Mouse (Mus musculus): ENCODE measurements around the gene Tmem128. TPM values are rescaled to one million over a fixed set of nuclear protein-coding genes. Genes with fewer than 3 reads are reported as not detected.

Tmem128 gene
- polyA plus RNA-seq, 1 experiment: 23.4 TPM

- Histone ChIP-seq H3K27me3 (ENCODE audit: control insufficient read depth, insufficient read depth, low read length, poor library complexity, severe bottlenecking) (no peaks in the 10 kb centered on the region), H3K9ac (ENCODE audit: low read depth, poor library complexity, severe bottlenecking) (no peak overlapping the region), H3K9me3 (replicated peaks; ENCODE audit: control insufficient read depth, insufficient read depth, low read length, poor library complexity, severe bottlenecking) (no peaks in the 10 kb centered on the region), H3K4me1 (ENCODE audit: control insufficient read depth, insufficient read depth, low read length) (no peaks in the 10 kb centered on the region), H3K27ac (ENCODE audit: insufficient read depth, low read length) (no peak overlapping the region), H3K36me3 (ENCODE audit: control insufficient read depth, insufficient read depth, low read length, poor library complexity, severe bottlenecking) (peaks cover 19% of the 10 kb centered on the region), H3K4me3 (ENCODE audit: low read depth, low read length) (no peak overlapping the region)
- TF ChIP-seq CTCF (IDR thresholded peaks at IDR 0.05; ENCODE audit: low read depth, low read length) (peak; percentile 48), EP300 (IDR thresholded peaks at IDR 0.05; ENCODE audit: insufficient read depth, low read depth, low read length) (no peak), POLR2A (IDR thresholded peaks at IDR 0.05; ENCODE audit: insufficient read depth, low read length) (no peak)
Observed at GRCm38 (mm10) chr5:38236627-38237026, 23.4 kb upstream of the Tmem128 start.

GRCm38 (mm10) chr5:38240727-38241472 is 19.1 kb upstream of the Tmem128 start:
- Histone ChIP-seq H3K9me3 (replicated peaks; ENCODE audit: control insufficient read depth, insufficient read depth, low read length, poor library complexity, severe bottlenecking) (no peaks in the 10 kb centered on the region), H3K27ac (ENCODE audit: insufficient read depth, low read length) (no peak overlapping the region), H3K4me3 (ENCODE audit: low read depth, low read length) (no peak overlapping the region), H3K9ac (ENCODE audit: low read depth, poor library complexity, severe bottlenecking) (no peak overlapping the region), H3K36me3 (ENCODE audit: control insufficient read depth, insufficient read depth, low read length, poor library complexity, severe bottlenecking) (no peaks in the 10 kb centered on the region), H3K27me3 (ENCODE audit: control insufficient read depth, insufficient read depth, low read length, poor library complexity, severe bottlenecking) (no peaks in the 10 kb centered on the region), H3K4me1 (ENCODE audit: control insufficient read depth, insufficient read depth, low read length) (no peaks in the 10 kb centered on the region)
- TF ChIP-seq EP300 (IDR thresholded peaks at IDR 0.05; ENCODE audit: insufficient read depth, low read depth, low read length) (no peak), CTCF (IDR thresholded peaks at IDR 0.05; ENCODE audit: low read depth, low read length) (no peak), POLR2A (IDR thresholded peaks at IDR 0.05; ENCODE audit: insufficient read depth, low read length) (no peak)

- H3K4me1 ChIP-seq (ENCODE audit: control insufficient read depth, insufficient read depth, low read length): no peaks in the 10 kb centered on the region
- H3K4me3 ChIP-seq (ENCODE audit: low read depth, low read length): no peak overlapping the region
- H3K27me3 ChIP-seq (ENCODE audit: control insufficient read depth, insufficient read depth, low read length, poor library complexity, severe bottlenecking): no peaks in the 10 kb centered on the region
- H3K9me3 ChIP-seq (replicated peaks; ENCODE audit: control insufficient read depth, insufficient read depth, low read length, poor library complexity, severe bottlenecking): no peaks in the 10 kb centered on the region
- H3K9ac ChIP-seq (ENCODE audit: low read depth, poor library complexity, severe bottlenecking): no peak overlapping the region
- TF ChIP-seq EP300 (IDR thresholded peaks at IDR 0.05; ENCODE audit: insufficient read depth, low read depth, low read length): no peak
- no peak for TF ChIP-seq CTCF (IDR thresholded peaks at IDR 0.05; ENCODE audit: low read depth, low read length)
- TF ChIP-seq POLR2A (IDR thresholded peaks at IDR 0.05; ENCODE audit: insufficient read depth, low read length): no peak
- no peaks in the 10 kb centered on the region for H3K36me3 ChIP-seq (ENCODE audit: control insufficient read depth, insufficient read depth, low read length, poor library complexity, severe bottlenecking)
- H3K27ac ChIP-seq (ENCODE audit: insufficient read depth, low read length): no peak overlapping the region
Observed at GRCm38 (mm10) chr5:38241473-38241834, 18.5 kb upstream of the Tmem128 start.

GRCm38 (mm10) chr5:38241966-38242365 is 18.0 kb upstream of the Tmem128 start:
- TF ChIP-seq CTCF (IDR thresholded peaks at IDR 0.05; ENCODE audit: low read depth, low read length) (no peak), EP300 (IDR thresholded peaks at IDR 0.05; ENCODE audit: insufficient read depth, low read depth, low read length) (no peak), POLR2A (IDR thresholded peaks at IDR 0.05; ENCODE audit: insufficient read depth, low read length) (no peak)
- Histone ChIP-seq H3K36me3 (ENCODE audit: control insufficient read depth, insufficient read depth, low read length, poor library complexity, severe bottlenecking) (no peaks in the 10 kb centered on the region), H3K4me1 (ENCODE audit: control insufficient read depth, insufficient read depth, low read length) (no peaks in the 10 kb centered on the region), H3K27ac (ENCODE audit: insufficient read depth, low read length) (no peak overlapping the region), H3K4me3 (ENCODE audit: low read depth, low read length) (no peak overlapping the region), H3K9ac (ENCODE audit: low read depth, poor library complexity, severe bottlenecking) (no peak overlapping the region), H3K9me3 (replicated peaks; ENCODE audit: control insufficient read depth, insufficient read depth, low read length, poor library complexity, severe bottlenecking) (no peaks in the 10 kb centered on the region), H3K27me3 (ENCODE audit: control insufficient read depth, insufficient read depth, low read length, poor library complexity, severe bottlenecking) (no peaks in the 10 kb centered on the region)

- Histone ChIP-seq H3K9me3 (replicated peaks; ENCODE audit: control insufficient read depth, insufficient read depth, low read length, poor library complexity, severe bottlenecking) (no peaks in the 10 kb centered on the region), H3K27me3 (ENCODE audit: control insufficient read depth, insufficient read depth, low read length, poor library complexity, severe bottlenecking) (no peaks in the 10 kb centered on the region), H3K9ac (ENCODE audit: low read depth, poor library complexity, severe bottlenecking) (no peak overlapping the region), H3K27ac (ENCODE audit: insufficient read depth, low read length) (no peak overlapping the region), H3K4me3 (ENCODE audit: low read depth, low read length) (no peak overlapping the region), H3K36me3 (ENCODE audit: control insufficient read depth, insufficient read depth, low read length, poor library complexity, severe bottlenecking) (no peaks in the 10 kb centered on the region), H3K4me1 (ENCODE audit: control insufficient read depth, insufficient read depth, low read length) (no peaks in the 10 kb centered on the region)
- TF ChIP-seq POLR2A (IDR thresholded peaks at IDR 0.05; ENCODE audit: insufficient read depth, low read length): no peak
- TF ChIP-seq EP300 (IDR thresholded peaks at IDR 0.05; ENCODE audit: insufficient read depth, low read depth, low read length): no peak
- TF ChIP-seq CTCF (IDR thresholded peaks at IDR 0.05; ENCODE audit: low read depth, low read length): no peak
Observed at GRCm38 (mm10) chr5:38255195-38255594, 4.8 kb upstream of the Tmem128 start.

GRCm38 (mm10) chr5:38255644-38256043 is 4.3 kb upstream of the Tmem128 start:
- H3K9me3 ChIP-seq (replicated peaks; ENCODE audit: control insufficient read depth, insufficient read depth, low read length, poor library complexity, severe bottlenecking): no peaks in the 10 kb centered on the region
- no peak overlapping the region for H3K4me3 ChIP-seq (ENCODE audit: low read depth, low read length)
- no peaks in the 10 kb centered on the region for H3K36me3 ChIP-seq (ENCODE audit: control insufficient read depth, insufficient read depth, low read length, poor library complexity, severe bottlenecking)
- TF ChIP-seq CTCF (IDR thresholded peaks at IDR 0.05; ENCODE audit: low read depth, low read length): no peak
- no peak for TF ChIP-seq POLR2A (IDR thresholded peaks at IDR 0.05; ENCODE audit: insufficient read depth, low read length)
- TF ChIP-seq EP300 (IDR thresholded peaks at IDR 0.05; ENCODE audit: insufficient read depth, low read depth, low read length): no peak
- H3K27ac ChIP-seq (ENCODE audit: insufficient read depth, low read length): no peak overlapping the region
- no peaks in the 10 kb centered on the region for H3K4me1 ChIP-seq (ENCODE audit: control insufficient read depth, insufficient read depth, low read length)
- H3K9ac ChIP-seq (ENCODE audit: low read depth, poor library complexity, severe bottlenecking): no peak overlapping the region
- H3K27me3 ChIP-seq (ENCODE audit: control insufficient read depth, insufficient read depth, low read length, poor library complexity, severe bottlenecking): no peaks in the 10 kb centered on the region
